In the genomic region with DNA sequence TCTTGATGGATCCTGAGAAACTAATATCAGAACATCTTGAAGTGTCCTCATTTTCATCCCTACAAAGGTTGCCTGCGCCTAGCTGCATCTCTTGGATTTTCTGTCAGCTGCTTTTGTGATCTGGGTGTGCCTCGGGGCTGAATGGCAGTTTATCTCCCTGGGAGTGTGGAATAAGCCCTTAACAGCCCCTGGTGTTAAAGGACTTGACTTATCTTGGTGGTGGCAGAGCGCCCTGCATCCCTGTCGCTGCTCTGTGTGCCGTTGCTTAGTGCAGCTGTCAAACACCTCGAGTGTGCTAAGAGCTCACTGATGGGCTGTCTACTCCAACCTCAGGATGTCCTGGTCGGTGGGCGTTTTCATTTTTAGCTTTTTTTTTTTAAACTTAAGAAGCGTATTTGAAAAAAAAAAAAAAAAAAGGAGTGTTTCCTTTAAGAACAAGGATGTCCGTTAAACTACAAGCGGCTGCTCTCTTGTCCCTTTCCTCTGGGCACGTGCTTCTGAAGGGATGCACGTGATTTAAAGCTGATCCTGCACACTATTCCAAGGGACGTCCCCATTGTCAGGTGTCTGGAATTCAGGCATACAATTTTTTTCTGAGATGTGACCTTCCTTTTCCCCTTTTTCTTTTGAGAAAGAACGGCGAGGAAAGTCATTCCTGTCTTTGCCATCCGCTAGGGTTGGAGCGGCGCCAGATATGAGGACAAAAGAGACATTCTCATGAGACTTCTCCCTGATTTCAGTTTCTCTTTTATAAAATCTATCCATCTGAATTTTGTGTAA, we compare ENCODE assay signal across 8 mouse cellular contexts. TPM values are rescaled to one million over a fixed set of nuclear protein-coding genes. Genes with fewer than 3 reads are reported as not detected.
DNase-seq lines count a peak whose midpoint lies in the region; ATAC-seq lines count a peak whose summit lies in the region.
"Had no signal": no experiment of that assay in that cellular context is flagged by ENCODE, and none has a peak within 500 bp of the region (broad histone marks: within the 10 kb centered on the region; RNA-seq: fewer than 3 reads in every experiment).

No protein-coding gene starts in this region.

- 0 out of 2 replicates have a peak overlapping the region, but pooled peaks have one; percentile 12 for H3K4me3 ChIP-seq in heart, embryonic 10.5 days
- peak overlapping the region; percentile 17 for H3K4me3 ChIP-seq in lung, embryonic 15.5 days

- peak overlapping the region; percentile 46 for H3K4me2 ChIP-seq in lung, embryonic 15.5 days

- peaks cover 8% of the 10 kb centered on the region; the same call in 1 of the 2 replicates for H3K27me3 ChIP-seq in heart, embryonic 10.5 days (ENCODE audit: insufficient read depth, poor library complexity, severe bottlenecking)
- no peaks in the 10 kb centered on the region for H3K27me3 ChIP-seq in lung, embryonic 15.5 days

- H3K4me1 ChIP-seq in heart, embryonic 10.5 days: peaks cover 64% of the 10 kb centered on the region
- 0 out of 2 replicates have a peak, but pooled peaks cover 4% of the 10 kb centered on the region for H3K4me1 ChIP-seq in lung, embryonic 15.5 days

- 28% methylated on average over 19 of the region's 19 CpGs for WGBS in heart, embryonic 10.5 days
- 32% methylated on average over 19 of the region's 19 CpGs for WGBS in lung, embryonic 15.5 days

- H3K9me3 ChIP-seq in heart, embryonic 10.5 days: no peaks in the 10 kb centered on the region
- H3K9me3 ChIP-seq in lung, embryonic 15.5 days: no peaks in the 10 kb centered on the region

- H3K36me3 ChIP-seq in heart, embryonic 10.5 days: no peaks in the 10 kb centered on the region
- H3K36me3 ChIP-seq in lung, embryonic 15.5 days: no peaks in the 10 kb centered on the region

- H3K27ac ChIP-seq in heart, embryonic 10.5 days: no peak overlapping the region
- H3K27ac ChIP-seq in lung, embryonic 15.5 days: no peak overlapping the region

- DNase-seq in layer of hippocampus, postnatal 14 days (ENCODE audit: low spot score in 2 of 2): peak; percentile 9 to 11
- no peak for DNase-seq in layer of hippocampus, adult 8-10 months (ENCODE audit: low spot score in 2 of 2)
- DNase-seq in adrenal gland, postnatal 36 days: peak; percentile 43 to 63
- DNase-seq in heart, embryonic 10.5 days (ENCODE audit: low spot score): peak; percentile 82
- no peak for DNase-seq in thymus, postnatal 4 days
- no peak for DNase-seq in yolk sac, embryonic 10.5 days (ENCODE audit: low spot score)

- ATAC-seq in lung, embryonic 15.5 days (ENCODE audit: borderline replicate concordance, extremely low read depth, low FRiP score, low TSS enrichment): no peak

- H3K9ac ChIP-seq in lung, embryonic 15.5 days: no peak overlapping the region

RNA-seq across cellular contexts. Expression of gene Bmp10, which starts 4.6 kb away (rescaled TPM):
- total RNA-seq in layer of hippocampus, postnatal 14 days (2021): not detected
- total RNA-seq in layer of hippocampus, adult 8-10 months (2022): not detected
- total RNA-seq in adrenal gland, postnatal 36 days (2021): not detected
- 4.5 and 6.2 TPM in 2 replicates for polyA plus RNA-seq in heart, embryonic 10.5 days (2016; fragmentation: Nextera tagmentation; extraction: Ambion mirVana)
- polyA plus RNA-seq in lung, embryonic 15.5 days (2015; fragmentation: Nextera tagmentation; extraction: Ambion mirVana): 0.05 TPM in 2 replicates
- total RNA-seq: hematopoietic stem cell, adult 5-6 weeks had no signal

RNA-seq across cellular contexts. Expression of gene Gkn3, which starts 35.5 kb away (rescaled TPM):
- total RNA-seq in layer of hippocampus, postnatal 14 days (2021): 1 to 10 TPM; 1.4 to 4.3 TPM
- total RNA-seq in layer of hippocampus, adult 8-10 months (2022): 1 to 10 TPM; 3.8 to 5.8 (median 4.5) TPM
- under 1 TPM; 0.33 to 0.63 TPM for total RNA-seq in adrenal gland, postnatal 36 days (2021)
- polyA plus RNA-seq in heart, embryonic 10.5 days (2016; fragmentation: Nextera tagmentation; extraction: Ambion mirVana): 0.17 and 0.58 TPM in 2 replicates
- 2.9 and 3.1 TPM in 2 replicates for polyA plus RNA-seq in lung, embryonic 15.5 days (2015; fragmentation: Nextera tagmentation; extraction: Ambion mirVana)

RNA-seq across cellular contexts. Expression of gene Gkn2, which starts 51.1 kb away (rescaled TPM):
- total RNA-seq in layer of hippocampus, postnatal 14 days (2021): not detected
- not detected for total RNA-seq in layer of hippocampus, adult 8-10 months (2022)
- total RNA-seq in adrenal gland, postnatal 36 days (2021): not detected
- polyA plus RNA-seq in heart, embryonic 10.5 days (2016; fragmentation: Nextera tagmentation; extraction: Ambion mirVana): not detected in 2 replicates
- polyA plus RNA-seq in lung, embryonic 15.5 days (2015; fragmentation: Nextera tagmentation; extraction: Ambion mirVana): 0.26 TPM in 1 of 2 replicates, not detected in the other
- total RNA-seq: hematopoietic stem cell, adult 5-6 weeks had no signal

Comparison
In these comparisons a context has a peak if more than half of its experiments do, and no peak if none do; other contexts are left out.
1. DNase-seq: peak in layer of hippocampus, postnatal 14 days (2 of 2), adrenal gland, postnatal 36 days (2 of 2) and heart, embryonic 10.5 days (single experiment); none in layer of hippocampus, adult 8-10 months (0 of 2), thymus, postnatal 4 days (single experiment) and yolk sac, embryonic 10.5 days (single experiment).